Mouse (Mus musculus): Measurements from ENCODE around the gene Scml4.
A peak's percentile ranks its signal among the peaks of the same experiment; 100 is the strongest.

The Scml4 gene

GRCm38 (mm10) chr10:42951078-42952045, 91.2 kb downstream of the Scml4 start:
- DNase-seq (ENCODE audit: low read depth): no peak

DNA sequence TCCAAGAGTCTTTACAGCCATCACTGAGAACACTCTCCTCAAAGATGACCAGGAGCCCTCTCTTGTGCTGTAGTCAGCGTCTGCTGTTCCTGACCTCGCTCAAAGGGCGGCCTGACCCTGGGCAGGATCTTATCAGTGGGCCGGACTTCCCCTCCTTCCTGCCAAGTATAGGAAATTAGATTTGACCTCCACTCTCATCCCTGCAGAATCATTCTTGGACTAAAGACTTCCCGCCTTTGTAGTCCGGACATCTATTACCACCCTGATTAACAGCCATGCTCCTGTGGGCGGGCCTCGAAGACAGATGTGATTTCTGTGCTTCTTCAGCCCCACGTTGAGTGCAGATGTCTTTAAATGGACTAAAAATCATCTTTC, 91.9 kb downstream of the Scml4 start:
- no peak for DNase-seq (ENCODE audit: low read depth)

DNA sequence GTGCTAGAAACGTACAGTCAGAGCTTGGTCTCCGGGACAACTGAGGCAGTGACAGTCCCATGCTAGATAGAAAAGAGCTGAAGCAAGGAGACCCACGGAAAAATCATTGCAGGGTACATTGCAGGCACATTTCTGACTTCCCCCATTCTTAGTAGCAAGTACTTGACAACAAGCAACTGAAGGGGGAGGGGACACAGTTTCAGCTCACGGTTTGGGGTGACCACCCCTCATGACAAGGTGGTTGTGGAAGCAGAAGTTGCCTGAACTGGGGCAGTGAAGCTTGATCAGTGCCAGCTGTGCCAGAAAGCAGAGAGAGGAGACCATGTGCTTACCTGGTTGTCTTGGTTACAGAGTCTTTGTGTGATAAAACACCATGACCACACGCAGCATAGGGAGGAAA, 93.4 kb downstream of the Scml4 start:
- no peak for DNase-seq (ENCODE audit: low read depth)

- no peak for DNase-seq (ENCODE audit: low read depth)
Measured at GRCm38 (mm10) chr10:42955205-42955604, 95.0 kb downstream of the Scml4 start.

GRCm38 (mm10) chr10:42957881-42958651, 97.9 kb downstream of the Scml4 start:
- peak; percentile 79 for DNase-seq (ENCODE audit: low read depth)

GRCm38 (mm10) chr10:42958686-42959085, 98.5 kb downstream of the Scml4 start:
- no peak for DNase-seq (ENCODE audit: low read depth)

- DNase-seq (ENCODE audit: low read depth): no peak
Measured at GRCm38 (mm10) chr10:42961771-42962170, 101.6 kb downstream of the Scml4 start.

- no peak for DNase-seq (ENCODE audit: low read depth)
Measured at GRCm38 (mm10) chr10:42962181-42962601, 102.0 kb downstream of the Scml4 start.

GRCm38 (mm10) chr10:42962655-42963054, 102.5 kb downstream of the Scml4 start:
- peak; percentile 56 for DNase-seq (ENCODE audit: low read depth)

DNA sequence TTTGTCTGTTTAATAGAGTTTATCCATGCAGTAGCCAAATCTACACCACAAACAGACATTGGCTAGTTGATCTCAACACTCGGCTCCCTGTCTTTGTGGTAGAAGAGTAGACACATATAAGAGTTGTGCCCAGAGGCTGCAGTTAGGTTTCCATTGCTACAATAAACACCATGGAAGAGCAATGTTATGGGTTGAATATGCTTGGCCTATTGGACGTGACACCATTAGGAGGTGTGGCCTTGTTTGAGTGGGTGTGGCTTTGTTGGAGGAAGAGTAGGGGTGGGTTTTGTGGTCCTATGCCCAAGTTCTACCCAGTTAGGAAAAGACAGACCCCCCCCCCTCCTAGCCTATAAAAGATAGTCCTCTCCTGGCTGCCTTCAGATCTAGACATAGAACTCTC, 102.9 kb downstream of the Scml4 start:
- no peak for DNase-seq (ENCODE audit: low read depth)

GRCm38 (mm10) chr10:42968332-42968731, 108.2 kb downstream of the Scml4 start:
- no peak for DNase-seq (ENCODE audit: low read depth)

- DNase-seq (ENCODE audit: low read depth): peak; percentile 59
Measured at GRCm38 (mm10) chr10:42972504-42973172, 112.5 kb downstream of the Scml4 start.

DNA sequence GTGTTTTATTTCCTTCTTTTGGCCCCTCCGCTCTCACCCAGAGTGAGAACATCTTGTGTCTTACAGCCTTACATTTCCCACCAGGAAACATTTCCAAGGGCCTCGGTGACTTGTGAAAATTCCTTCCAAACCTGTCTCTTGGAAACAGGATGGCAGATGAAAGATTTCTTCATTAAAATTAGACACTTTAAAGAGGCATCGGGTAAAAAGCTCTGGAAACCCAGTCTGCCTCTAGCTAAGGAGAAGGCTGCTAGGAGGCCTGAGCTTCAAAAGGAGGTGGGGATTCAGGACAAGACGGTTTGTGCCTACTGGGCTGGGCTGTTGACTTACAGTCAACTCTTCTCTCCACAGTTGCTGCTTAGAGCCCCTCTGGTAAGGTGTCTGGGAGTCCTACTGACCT, 113.4 kb downstream of the Scml4 start:
- no peak for DNase-seq (ENCODE audit: low read depth)

DNA sequence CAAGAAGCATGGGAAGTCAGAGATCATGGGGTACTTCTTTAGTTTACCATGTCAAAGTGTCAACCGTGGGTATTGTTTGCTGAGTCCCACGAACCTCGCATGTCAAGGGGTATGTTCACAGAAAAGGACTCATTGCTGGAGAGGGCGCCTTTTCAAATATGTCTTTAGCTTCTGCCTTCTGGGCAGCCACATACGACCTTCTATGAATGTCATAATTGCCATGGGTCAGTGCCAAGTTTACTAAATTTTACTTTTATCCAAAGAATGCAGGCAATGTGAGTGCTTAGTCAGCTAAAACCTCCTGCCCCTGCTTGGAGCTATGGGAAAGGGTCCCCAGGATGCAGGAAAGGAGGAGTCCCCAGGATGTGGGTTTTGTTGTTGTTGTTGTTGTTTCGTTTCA, 116.4 kb downstream of the Scml4 start:
- DNase-seq (ENCODE audit: low read depth): no peak

- DNase-seq (ENCODE audit: low read depth): no peak
Measured at GRCm38 (mm10) chr10:42978346-42978745, 118.2 kb downstream of the Scml4 start.

DNA sequence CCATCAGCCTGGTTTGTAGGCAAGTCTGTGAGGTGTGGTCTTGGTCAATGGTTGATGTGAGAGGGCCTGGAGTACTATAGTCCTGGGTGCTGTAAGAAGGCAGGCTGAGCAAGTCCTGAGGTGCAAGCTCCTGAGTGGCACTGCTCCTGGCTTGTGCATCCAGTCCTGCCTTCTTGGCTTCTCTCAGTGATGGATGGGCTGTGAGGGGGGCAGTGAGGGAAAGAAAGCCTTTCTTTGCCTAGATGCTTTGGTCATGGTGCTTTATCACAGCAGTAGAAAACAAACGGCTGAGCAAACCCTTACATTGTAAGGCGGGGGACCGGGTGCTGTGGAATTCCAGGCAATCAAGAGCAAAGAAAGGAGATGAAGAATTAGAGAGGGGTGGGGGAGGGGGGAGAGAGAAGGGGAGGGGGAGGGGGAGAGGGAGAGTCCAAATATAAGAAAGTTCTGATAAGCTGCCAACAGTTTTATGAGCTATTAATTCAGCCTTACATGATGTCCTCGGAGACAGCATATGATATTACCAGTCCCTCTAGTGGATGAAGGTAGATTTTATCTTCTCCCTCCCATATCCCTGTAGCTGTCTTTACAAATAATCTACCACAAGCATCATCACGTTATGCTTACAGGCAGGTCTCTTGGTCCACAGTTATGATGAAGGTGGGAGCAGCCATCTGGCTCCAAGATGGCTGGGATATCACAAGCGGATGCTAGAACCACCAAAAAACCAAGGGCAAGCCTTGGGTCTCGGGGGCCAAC, 121.0 kb downstream of the Scml4 start:
- DNase-seq (ENCODE audit: low read depth): no peak

DNA sequence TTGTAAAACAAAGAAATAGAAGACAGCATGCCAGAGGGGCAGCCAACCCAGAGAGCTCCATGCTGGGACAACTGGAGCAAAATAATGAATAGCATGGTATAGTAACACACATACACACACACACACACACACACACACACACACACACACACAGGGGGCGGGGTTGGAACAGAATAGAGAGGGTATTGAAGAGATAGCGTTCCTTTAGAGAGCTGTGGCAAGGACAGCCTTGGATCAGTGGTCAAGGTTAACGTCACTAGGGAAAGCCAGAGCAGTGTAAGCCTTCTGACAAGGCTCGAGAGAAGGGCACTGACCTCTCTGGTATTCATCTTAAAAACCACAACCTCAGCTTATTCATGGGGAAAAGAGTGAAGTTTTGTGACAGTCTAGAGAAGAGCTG, 124.7 kb downstream of the Scml4 start:
- DNase-seq (ENCODE audit: low read depth): no peak

- DNase-seq (ENCODE audit: low read depth): peak; percentile 48
Measured at GRCm38 (mm10) chr10:42987594-42988052, 127.5 kb downstream of the Scml4 start.

DNA sequence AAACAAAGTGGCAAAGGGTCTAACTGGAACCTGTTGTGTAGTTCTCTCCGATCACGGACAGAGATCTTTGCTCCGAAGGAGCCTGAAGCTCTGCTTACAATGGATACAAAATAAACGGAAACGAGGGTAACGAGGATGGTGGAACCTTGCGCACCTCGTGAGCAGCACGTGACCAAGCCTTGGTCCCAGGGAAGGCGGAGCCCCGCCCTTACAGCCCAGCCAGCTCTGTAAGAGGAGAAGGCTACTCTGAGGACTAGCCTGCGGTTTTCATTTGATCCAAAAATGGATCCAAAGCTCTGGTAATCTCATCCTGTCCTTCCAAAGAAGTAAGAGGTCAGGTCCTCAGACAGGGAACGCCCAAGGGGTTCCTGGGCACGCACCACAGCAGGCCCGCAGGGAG, 128.5 kb downstream of the Scml4 start:
- no peak for DNase-seq (ENCODE audit: low read depth)

DNA sequence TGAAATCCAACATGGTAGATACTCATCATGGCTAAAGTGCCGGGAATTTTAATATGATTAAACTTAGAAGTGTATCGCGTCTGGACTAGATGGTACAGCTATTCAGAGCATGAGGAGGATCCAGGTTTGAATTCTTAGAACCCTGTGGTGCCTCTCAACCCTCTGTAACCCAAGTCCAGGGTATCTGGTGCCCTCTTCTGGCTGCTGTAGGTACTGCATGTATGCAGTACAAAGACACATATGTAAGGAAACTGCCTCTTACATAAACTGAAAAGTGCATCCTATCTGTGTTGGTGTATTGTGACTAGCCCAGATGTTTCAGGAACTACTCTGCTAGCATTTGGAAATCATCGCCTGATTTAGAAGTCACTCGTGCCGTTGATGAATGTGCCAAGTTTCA, 129.7 kb downstream of the Scml4 start:
- DNase-seq (ENCODE audit: low read depth): peak; percentile 84

DNA sequence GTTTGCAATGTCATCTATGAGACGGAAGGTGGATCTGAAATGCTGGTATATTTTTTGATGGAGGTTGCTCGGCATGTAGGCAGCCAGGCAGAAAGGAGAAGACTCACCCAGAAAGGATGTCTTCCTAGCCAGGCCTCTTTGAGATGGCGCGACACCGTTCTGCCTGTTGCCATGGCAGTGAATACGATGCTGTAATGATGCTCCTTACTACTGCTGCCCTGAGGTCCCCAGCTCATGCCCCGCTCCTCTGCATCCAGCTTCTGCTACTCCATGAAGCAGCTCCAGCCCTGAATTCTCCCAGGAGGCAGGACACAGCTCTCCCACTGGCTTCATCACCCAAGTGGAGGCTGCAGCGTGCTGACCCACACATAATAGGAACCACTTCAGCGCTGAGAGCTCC, 130.8 kb downstream of the Scml4 start:
- no peak for DNase-seq (ENCODE audit: low read depth)

GRCm38 (mm10) chr10:42994331-42994782, 134.2 kb downstream of the Scml4 start:
- DNase-seq (ENCODE audit: low read depth): no peak
